Mouse (Mus musculus): ENCODE data around the gene Unc93b1.

DNA sequence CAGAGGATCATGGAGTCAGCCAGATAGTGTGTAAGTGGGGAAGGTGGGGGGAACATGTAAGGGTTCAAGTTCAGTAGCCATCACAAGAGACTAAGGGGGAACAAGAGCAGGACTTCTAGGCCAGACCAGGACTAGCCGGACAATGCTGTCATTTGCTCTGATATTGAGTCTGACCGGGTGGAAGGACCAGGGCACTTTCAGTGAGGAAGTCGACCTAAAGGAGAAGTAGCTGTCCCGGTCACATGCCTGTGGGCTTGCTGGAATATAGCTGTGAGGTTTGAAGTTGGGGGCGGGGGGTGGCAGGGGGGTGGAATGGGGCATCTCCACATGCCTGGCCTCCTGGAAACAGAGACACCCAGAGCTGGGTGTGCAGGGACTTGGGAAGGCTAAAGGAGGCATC lies 20.5 kb upstream of the Unc93b1 start:
- TF ChIP-seq POLR2A (IDR thresholded peaks at IDR 0.05; ENCODE audit: low read depth, low read length), result no peak
- no peak for TF ChIP-seq CTCF (conservative IDR thresholded peaks at IDR 0.05; ENCODE audit: insufficient read depth, insufficient read length, low read depth, low read length)

All from kidney, adult 2 months (tissue).